Mouse (Mus musculus) CH12.LX (cell line): Measurements from ENCODE around the gene Fpr1. TPM values are rescaled to one million over a fixed set of nuclear protein-coding genes. Genes with fewer than 3 reads are reported as not detected.

Experiments used
- DNase-seq: peaks from one replicate; pipeline ENCODE4 v3.0.0-alpha.2; 2013; ENCODE audit errors: extremely low read depth
- H3K27ac ChIP-seq: 2 replicates; pipeline ENCODE4 v1.5.1; 2012; ENCODE audit warnings: low read depth, mild to moderate bottlenecking, control low read depth, moderate library complexity; ENCODE audit not compliant: insufficient read depth
- H3K27me3 ChIP-seq: replicated peaks from 2 replicates; pipeline ENCODE3; 2012; ENCODE audit warnings: inconsistent platforms
- H3K36me3 ChIP-seq, 2 experiments: replicated peaks in 1 of 2; 2 replicates each; pipeline versions ENCODE3 to v1.6.1; 2012; ENCODE audit warnings: inconsistent platforms in 1 of 2, low read length in 1 of 2, mild to moderate bottlenecking in 1 of 2, mixed read lengths in 1 of 2, moderate library complexity in 1 of 2; ENCODE audit not compliant: control insufficient read depth in 1 of 2, insufficient read depth in 1 of 2
- H3K4me1 ChIP-seq, 2 experiments: 2 replicates each; pipeline ENCODE4 v1.6.1; 2012; ENCODE audit warnings: inconsistent platforms in 1 of 2, moderate library complexity in 1 of 2; ENCODE audit not compliant: insufficient read depth in 2 of 2, control insufficient read depth in 1 of 2
- H3K4me2 ChIP-seq: 2 replicates; pipeline ENCODE4 v1.6.1; 2012; ENCODE audit warnings: low read depth, mild to moderate bottlenecking, control low read depth; ENCODE audit not compliant: poor library complexity, insufficient read depth, severe bottlenecking
- H3K4me3 ChIP-seq, 3 experiments: fragments of 150-350 bp in 1 of 3; sonication (generic) in 1 of 3; replicated peaks in 1 of 3; 2 replicates each; pipeline versions ENCODE3 to v1.5.1; 2011 to 2012; ENCODE audit warnings: low read depth in 2 of 3, low read length in 2 of 3, mild to moderate bottlenecking in 2 of 3, moderate library complexity in 2 of 3, control low read depth in 1 of 3, improper control_type of control experiment in 1 of 3, inconsistent platforms in 1 of 3, mixed read lengths in 1 of 3; ENCODE audit not compliant: poor library complexity in 1 of 3
- H3K79me2 ChIP-seq: replicated peaks from 2 replicates; pipeline ENCODE4 v1.6.1; 2012; ENCODE audit warnings: mild to moderate bottlenecking, moderate library complexity; ENCODE audit not compliant: control insufficient read depth, poor library complexity, insufficient read depth, severe bottlenecking; ENCODE audit errors: extremely low read depth
- H3K9ac ChIP-seq: 2 replicates; pipeline ENCODE4 v1.6.1; 2012; ENCODE audit warnings: low read depth, mild to moderate bottlenecking, control low read depth, moderate library complexity; ENCODE audit not compliant: insufficient read depth
- H3K9me3 ChIP-seq: replicated peaks from 2 replicates; pipeline ENCODE3; 2012; ENCODE audit warnings: low read length, inconsistent platforms, mixed read lengths
- BHLHE40 ChIP-seq: IDR thresholded peaks from 2 replicates; pipeline ENCODE4 v1.6.1; 2011; ENCODE audit warnings: mild to moderate bottlenecking, low read depth, low read length, improper control_type of control experiment
- CHD2 ChIP-seq: IDR thresholded peaks from 2 replicates; pipeline ENCODE4 v1.6.1; 2011; ENCODE audit warnings: low read length, improper control_type of control experiment
- CTCF ChIP-seq, 2 experiments: IDR thresholded peaks in 1 of 2; conservative IDR thresholded peaks in 1 of 2; 2 replicates each; pipeline ENCODE4 v1.5.1; 2011 to 2012; ENCODE audit warnings: low read depth in 2 of 2, low read length in 2 of 2, improper control_type of control experiment in 1 of 2, inconsistent platforms in 1 of 2, mild to moderate bottlenecking in 1 of 2, moderate library complexity in 1 of 2
- ETS1 ChIP-seq: conservative IDR thresholded peaks from 2 replicates; pipeline ENCODE4 v1.6.1; 2012; ENCODE audit warnings: low read depth, mild to moderate bottlenecking, inconsistent platforms, low read length, improper control_type of control experiment, moderate library complexity
- JUN ChIP-seq: IDR thresholded peaks from 2 replicates; pipeline ENCODE4 v1.6.1; 2011; ENCODE audit warnings: low read depth, mild to moderate bottlenecking, low read length, improper control_type of control experiment, moderate library complexity; ENCODE audit not compliant: insufficient read depth
- KAT2A ChIP-seq: IDR thresholded peaks from 2 replicates; pipeline ENCODE4 v1.6.1; 2012; ENCODE audit warnings: low read length, improper control_type of control experiment, inconsistent platforms; ENCODE audit not compliant: insufficient replicate concordance
- MAZ ChIP-seq: IDR thresholded peaks from 2 replicates; pipeline ENCODE4 v1.6.1; 2012; ENCODE audit warnings: low read depth, mild to moderate bottlenecking, inconsistent platforms, low read length, improper control_type of control experiment, moderate library complexity
- MEF2A ChIP-seq: IDR thresholded peaks from 2 replicates; pipeline ENCODE4 v1.6.1; 2014; ENCODE audit warnings: low read depth, mild to moderate bottlenecking, inconsistent platforms, low read length, improper control_type of control experiment, borderline replicate concordance
- NRF1 ChIP-seq: IDR thresholded peaks from 2 replicates; pipeline ENCODE4 v1.6.1; 2014; ENCODE audit warnings: low read depth, mild to moderate bottlenecking, inconsistent platforms, low read length, improper control_type of control experiment, moderate library complexity
- POLR2AphosphoS2 ChIP-seq: IDR thresholded peaks from 2 replicates; pipeline ENCODE4 v1.6.1; 2011; ENCODE audit warnings: low read depth, low read length, improper control_type of control experiment
- RCOR1 ChIP-seq: conservative IDR thresholded peaks from 2 replicates; pipeline ENCODE4 v1.6.1; 2012; ENCODE audit warnings: low read depth, mild to moderate bottlenecking, inconsistent platforms, low read length, improper control_type of control experiment
- SIN3A ChIP-seq: IDR thresholded peaks from 2 replicates; pipeline ENCODE4 v1.6.1; 2012; ENCODE audit warnings: low read length, improper control_type of control experiment, inconsistent platforms
- SMC3 ChIP-seq: IDR thresholded peaks from 2 replicates; pipeline ENCODE4 v1.6.1; 2011; ENCODE audit warnings: low read depth, low read length, improper control_type of control experiment
- TCF12 ChIP-seq: IDR thresholded peaks from 2 replicates; pipeline ENCODE4 v1.6.1; 2014; ENCODE audit warnings: low read depth, mild to moderate bottlenecking, inconsistent platforms, low read length, improper control_type of control experiment
- UBTF ChIP-seq: IDR thresholded peaks from 2 replicates; pipeline ENCODE4 v1.6.1; 2012; ENCODE audit warnings: low read depth, mild to moderate bottlenecking, inconsistent platforms, low read length, improper control_type of control experiment, moderate library complexity
- USF2 ChIP-seq: conservative IDR thresholded peaks from 2 replicates; pipeline ENCODE4 v1.6.1; 2011; ENCODE audit warnings: low read depth, low read length, improper control_type of control experiment
- dilution Hi-C: fragments of 300-500 bp; cut with MboI; formaldehyde crosslinking; loops from 2 replicates; pipeline ENCODE4 v1.14.3; 2020; ENCODE audit warnings: low sequenced_read_pairs; ENCODE audit not compliant: extremely low pct_unique_long_range_greater_than_20kb, extremely low pct_ligation_motif_present
- in situ Hi-C: fragments of 300-500 bp; cut with MboI; formaldehyde crosslinking; loops from 3 replicates; pipeline ENCODE4 v1.14.3; 2019; ENCODE audit warnings: low sequenced_read_pairs, low pct_ligation_motif_present, low pct_unique_long_range_greater_than_20kb, mixed read lengths
- polyA plus RNA-seq: library from polyadenylated mRNA; unstranded; fragments of >175 nt; gene quantifications from 2 replicates; pipeline ENCODE4 v1.2.1, GENCODE M21; 2012; ENCODE audit warnings: low read depth; ENCODE audit not compliant: insufficient read length
- total RNA-seq, 2 experiments: library from RNA; depleted of rRNA; stranded (reverse); fragments of 300-350 nt in 1 of 2; fragments of >200 nt in 1 of 2; gene quantifications; 2 replicates each; pipeline ENCODE4 v1.2.3; 2012 to 2014

Fpr1 gene
- total and polyA plus RNA-seq, 3 experiments: not detected

GRCm38 (mm10) chr17:17834896-17835295 is 48.8 kb downstream of the Fpr1 start:
- H3K27me3 ChIP-seq: peaks cover 1% of the 10 kb centered on the region
- no peak overlapping the region for H3K4me3 ChIP-seq
- TF ChIP-seq NRF1 (no peak), SMC3 (no peak), MEF2A (no peak), ETS1 (no peak), POLR2AphosphoS2 (no peak), USF2 (no peak), CTCF (conservative IDR thresholded peaks at IDR 0.05 in 1 of 2, IDR thresholded peaks at IDR 0.05 in 1 of 2; ENCODE audit: low read depth in 2 of 2, low read length in 2 of 2) (no peak), JUN (no peak), UBTF (no peak), MAZ (no peak), BHLHE40 (no peak), CHD2 (no peak), KAT2A (no peak), RCOR1 (no peak), SIN3A (no peak)
- TF ChIP-seq, all 38 proteins: peak for 0
- Histone ChIP-seq H3K9me3 (no peaks in the 10 kb centered on the region), H3K79me2 (no peaks in the 10 kb centered on the region), H3K36me3 (peaks cover 0 to under 1% of the 10 kb centered on the region in 2 experiments), H3K4me2 (no peak overlapping the region), H3K9ac (no peak overlapping the region), H3K27ac (no peak overlapping the region), H3K4me1 (peaks cover 3 to 17% of the 10 kb centered on the region in 2 experiments; a peak in 3 of 4 replicates)
- dilution Hi-C loops: no loop called here
- in situ Hi-C loops: no loop called here
- DNase-seq: no peak

- Histone ChIP-seq H3K4me3 (no peak overlapping the region), H3K79me2 (no peaks in the 10 kb centered on the region), H3K9me3 (no peaks in the 10 kb centered on the region), H3K36me3 (no peaks in the 10 kb centered on the region), H3K27ac (no peak overlapping the region), H3K4me2 (no peak overlapping the region), H3K4me1 (peaks cover 0 to 9% of the 10 kb centered on the region in 2 experiments; a peak in 2 of 4 replicates), H3K9ac (no peak overlapping the region), H3K27me3 (peaks cover 1% of the 10 kb centered on the region)
- DNase-seq: no peak
- dilution Hi-C loops (no loop called here), in situ Hi-C loops (no loop called here)
- TF ChIP-seq CTCF (conservative IDR thresholded peaks at IDR 0.05 in 1 of 2, IDR thresholded peaks at IDR 0.05 in 1 of 2; ENCODE audit: low read depth in 2 of 2, low read length in 2 of 2): no peak
- TF ChIP-seq TCF12: no peak
- no peak for TF ChIP-seq BHLHE40
- TF ChIP-seq SMC3: no peak
- TF ChIP-seq RCOR1: no peak
- TF ChIP-seq UBTF: no peak
These were observed 53.0 kb downstream of the Fpr1 start for GRCm38 (mm10) chr17:17830731-17831130.
